Mouse (Mus musculus): ENCODE results near the gene 9030612E09Rik.

GRCm38 (mm10) chr10:43220910-43221625, 46.6 kb downstream of the 9030612E09Rik start, which contains the start of gene Pdss2:
- TF ChIP-seq CTCF (IDR thresholded peaks at IDR 0.05; ENCODE audit: low read depth), result peak; percentile 35
- no peak; the same call in 1 of the 2 replicates for TF ChIP-seq EP300 (IDR thresholded peaks at IDR 0.05; ENCODE audit: low read depth)

All from liver, postnatal 0 days (tissue).